Mouse (Mus musculus): Measurements from ENCODE around the gene Kdm2b.

- TF ChIP-seq CTCF (IDR thresholded peaks at IDR 0.05; ENCODE audit: borderline replicate concordance, insufficient read depth, low read length) (no peak), POLR2A (IDR thresholded peaks at IDR 0.05; ENCODE audit: low read depth, low read length) (no peak)
These were observed 44.1 kb upstream of the Kdm2b start for GRCm38 (mm10) chr5:123033646-123034160.
